Mouse (Mus musculus) heart, embryonic 13.5 days (tissue): ENCODE data around the gene Tmem243. TPM values are rescaled to one million over a fixed set of nuclear protein-coding genes. Genes with fewer than 3 reads are reported as not detected.

Source experiments
- polyA plus RNA-seq: library from polyadenylated mRNA; unstranded; fragments of >200 nt; fragmentation: Nextera tagmentation; extraction: Ambion mirVana; gene quantifications from 2 replicates; pipeline ENCODE4 v1.2.1, GENCODE M21; 2015

Tmem243 gene
- polyA plus RNA-seq, 1 experiment from 2014 or later, result 9.3 TPM

Other genes starting within 250 kb of the Tmem243 start
- gene Abcb4, start 207.0 kb upstream of the Tmem243 start, polyA plus RNA-seq, result 0.36 and 1.1 TPM in 2 replicates
- 27.3 and 30.2 TPM in 2 replicates for gene Crot, start 103.3 kb upstream of the Tmem243 start, polyA plus RNA-seq
- 24.5 and 27.7 TPM in 2 replicates for gene Dmtf1, start 61.1 kb downstream of the Tmem243 start, polyA plus RNA-seq
- 1.4 and 1.6 TPM in 2 replicates for gene 9330182L06Rik, start 165.4 kb downstream of the Tmem243 start, polyA plus RNA-seq